Mouse (Mus musculus): ENCODE measurements around the gene Acot11. TPM values are rescaled to one million over a fixed set of nuclear protein-coding genes. Genes with fewer than 3 reads are reported as not detected.
"Not testable (repeated sequence)": the region's sequence is repeated elsewhere in the genome, so short reads cannot be mapped to it uniquely, and the experiment has no call there.

Gene Acot11
- total and polyA plus RNA-seq, 3 experiments = 2.3 to 6.8 (median 4.3) TPM

- Histone ChIP-seq H3K4me1 (ENCODE audit: control insufficient read depth in 1 of 2, insufficient read depth in 2 of 2) (no peaks in the 10 kb centered on the region), H3K79me2 (replicated peaks; ENCODE audit: control insufficient read depth, extremely low read depth, insufficient read depth, poor library complexity, severe bottlenecking) (no peaks in the 10 kb centered on the region), H3K9me3 (replicated peaks; ENCODE audit: low read length) (no peaks in the 10 kb centered on the region), H3K4me2 (ENCODE audit: insufficient read depth, low read depth, poor library complexity, severe bottlenecking) (no peak overlapping the region), H3K4me3 (replicated peaks in 1 of 3; ENCODE audit: low read depth in 2 of 3, low read length in 2 of 3, poor library complexity in 1 of 3) (no peak overlapping the region), H3K36me3 (replicated peaks in 1 of 2; ENCODE audit: control insufficient read depth in 1 of 2, insufficient read depth in 1 of 2, low read length in 1 of 2) (peaks cover 8 to 47% of the 10 kb centered on the region in 2 experiments), H3K27me3 (replicated peaks) (no peaks in the 10 kb centered on the region), H3K9ac (ENCODE audit: insufficient read depth, low read depth) (no peak overlapping the region), H3K27ac (ENCODE audit: insufficient read depth, low read depth) (no peak overlapping the region)
- no peak for TF ChIP-seq ZKSCAN1 (IDR thresholded peaks at IDR 0.05; ENCODE audit: borderline replicate concordance, low read depth, low read length)
- no peak for TF ChIP-seq BHLHE40 (IDR thresholded peaks at IDR 0.05; ENCODE audit: low read depth, low read length)
- TF ChIP-seq SIN3A (IDR thresholded peaks at IDR 0.05; ENCODE audit: low read length) = no peak
- TF ChIP-seq POLR2AphosphoS2 (IDR thresholded peaks at IDR 0.05; ENCODE audit: low read depth, low read length) = no peak
- no peak for TF ChIP-seq JUND (conservative IDR thresholded peaks at IDR 0.05; ENCODE audit: low read depth, low read length)
- no peak for TF ChIP-seq USF1 (IDR thresholded peaks at IDR 0.05; ENCODE audit: low read depth, low read length)
- dilution Hi-C loops (cut with MboI; ENCODE audit: extremely low pct_ligation_motif_present, extremely low pct_unique_long_range_greater_than_20kb, low sequenced_read_pairs) (no loop called here), in situ Hi-C loops (cut with MboI; ENCODE audit: low pct_ligation_motif_present, low pct_unique_long_range_greater_than_20kb, low sequenced_read_pairs) (no loop called here)
- no peak for DNase-seq (ENCODE audit: extremely low read depth)
Observed at GRCm38 (mm10) chr4:106745862-106746261, 58.9 kb downstream of the Acot11 start.

DNA sequence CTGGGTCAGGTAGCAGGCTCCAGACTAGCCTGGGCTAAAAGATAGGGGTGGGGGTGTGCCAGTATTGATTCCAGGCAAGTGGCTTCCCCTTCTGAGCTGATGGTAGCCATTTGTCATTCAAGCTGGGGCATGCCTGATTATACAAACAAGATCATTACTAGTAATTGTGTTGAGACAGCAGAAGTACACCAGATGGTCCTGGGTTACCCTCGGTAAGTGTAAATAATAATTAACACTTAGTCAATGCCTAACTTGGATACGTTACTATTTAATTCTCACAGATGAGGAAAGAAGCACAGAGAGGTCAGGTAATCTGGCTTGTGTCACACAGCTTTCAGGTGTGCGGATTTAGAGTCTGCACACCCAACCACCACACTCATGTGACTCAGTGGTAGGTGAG is 66.9 kb downstream of the Acot11 start:
- Histone ChIP-seq H3K4me2 (ENCODE audit: insufficient read depth, low read depth, poor library complexity, severe bottlenecking) (no peak overlapping the region), H3K9me3 (replicated peaks; ENCODE audit: low read length) (no peaks in the 10 kb centered on the region), H3K4me3 (replicated peaks in 1 of 3; ENCODE audit: low read depth in 2 of 3, low read length in 2 of 3, poor library complexity in 1 of 3) (no peak overlapping the region), H3K27me3 (replicated peaks) (no peaks in the 10 kb centered on the region), H3K36me3 (replicated peaks in 1 of 2; ENCODE audit: control insufficient read depth in 1 of 2, insufficient read depth in 1 of 2, low read length in 1 of 2) (no peaks in the 10 kb centered on the region), H3K79me2 (replicated peaks; ENCODE audit: control insufficient read depth, extremely low read depth, insufficient read depth, poor library complexity, severe bottlenecking) (no peaks in the 10 kb centered on the region), H3K9ac (ENCODE audit: insufficient read depth, low read depth) (no peak overlapping the region), H3K27ac (ENCODE audit: insufficient read depth, low read depth) (no peak overlapping the region), H3K4me1 (ENCODE audit: control insufficient read depth in 1 of 2, insufficient read depth in 2 of 2) (peaks cover 2 to 33% of the 10 kb centered on the region in 2 experiments; a peak in 3 of 4 replicates)
- no peak for TF ChIP-seq CTCF (conservative IDR thresholded peaks at IDR 0.05 in 1 of 2, IDR thresholded peaks at IDR 0.05 in 1 of 2; ENCODE audit: low read depth in 2 of 2, low read length in 2 of 2)
- no peak for TF ChIP-seq ETS1 (conservative IDR thresholded peaks at IDR 0.05; ENCODE audit: low read depth, low read length)
- TF ChIP-seq ZC3H11A (IDR thresholded peaks at IDR 0.05; ENCODE audit: low read depth, low read length) = no peak
- TF ChIP-seq UBTF (IDR thresholded peaks at IDR 0.05; ENCODE audit: low read depth, low read length) = no peak
- TF ChIP-seq BHLHE40 (IDR thresholded peaks at IDR 0.05; ENCODE audit: low read depth, low read length) = no peak
- TF ChIP-seq KAT2A (IDR thresholded peaks at IDR 0.05; ENCODE audit: insufficient replicate concordance, low read length) = no peak
- no peak for TF ChIP-seq SMC3 (IDR thresholded peaks at IDR 0.05; ENCODE audit: low read depth, low read length)
- TF ChIP-seq MXI1 (IDR thresholded peaks at IDR 0.05; ENCODE audit: low read depth, low read length) = no peak
- no peak for TF ChIP-seq CHD2 (IDR thresholded peaks at IDR 0.05; ENCODE audit: low read length)
- no peak for TF ChIP-seq SIN3A (IDR thresholded peaks at IDR 0.05; ENCODE audit: low read length)
- no peak for TF ChIP-seq POLR2A (IDR thresholded peaks at IDR 0.05; ENCODE audit: low read depth, low read length)
- no peak for TF ChIP-seq MAFK (IDR thresholded peaks at IDR 0.05; ENCODE audit: insufficient replicate concordance, low read length)
- TF ChIP-seq HCFC1 (IDR thresholded peaks at IDR 0.05; ENCODE audit: low read depth, low read length) = no peak
- TF ChIP-seq JUND (conservative IDR thresholded peaks at IDR 0.05; ENCODE audit: low read depth, low read length) = no peak
- TF ChIP-seq ZMIZ1 (IDR thresholded peaks at IDR 0.05; ENCODE audit: low read depth, low read length) = no peak
- no peak for DNase-seq (ENCODE audit: extremely low read depth)
- in situ Hi-C loops (cut with MboI; ENCODE audit: low pct_ligation_motif_present, low pct_unique_long_range_greater_than_20kb, low sequenced_read_pairs) (no loop called here), dilution Hi-C loops (cut with MboI; ENCODE audit: extremely low pct_ligation_motif_present, extremely low pct_unique_long_range_greater_than_20kb, low sequenced_read_pairs) (no loop called here)

- H3K36me3 ChIP-seq (replicated peaks in 1 of 2; ENCODE audit: control insufficient read depth in 1 of 2, insufficient read depth in 1 of 2, low read length in 1 of 2); in situ Hi-C loops (cut with MboI; ENCODE audit: low pct_ligation_motif_present, low pct_unique_long_range_greater_than_20kb, low sequenced_read_pairs); H3K9ac ChIP-seq (ENCODE audit: insufficient read depth, low read depth); H3K27ac ChIP-seq (ENCODE audit: insufficient read depth, low read depth); H3K4me3 ChIP-seq (replicated peaks in 1 of 3; ENCODE audit: low read depth in 2 of 3, low read length in 2 of 3, poor library complexity in 1 of 3); H3K4me2 ChIP-seq (ENCODE audit: insufficient read depth, low read depth, poor library complexity, severe bottlenecking); H3K27me3 ChIP-seq (replicated peaks); dilution Hi-C loops (cut with MboI; ENCODE audit: extremely low pct_ligation_motif_present, extremely low pct_unique_long_range_greater_than_20kb, low sequenced_read_pairs); H3K9me3 ChIP-seq (replicated peaks; ENCODE audit: low read length); H3K79me2 ChIP-seq (replicated peaks; ENCODE audit: control insufficient read depth, extremely low read depth, insufficient read depth, poor library complexity, severe bottlenecking); DNase-seq (ENCODE audit: extremely low read depth): not testable (repeated sequence)
- H3K4me1 ChIP-seq (ENCODE audit: control insufficient read depth in 1 of 2, insufficient read depth in 2 of 2) = peaks cover 2 to 38% of the 10 kb centered on the region in 2 experiments; a peak in 3 of 4 replicates
Observed at GRCm38 (mm10) chr4:106736884-106737283, 67.9 kb downstream of the Acot11 start.

Data from CH12.LX (cell line).